Mouse (Mus musculus) stomach, embryonic 14.5 days (tissue): ENCODE data around the gene Grrp1. TPM values are rescaled to one million over a fixed set of nuclear protein-coding genes. Genes with fewer than 3 reads are reported as not detected.

ENCODE experiments used
- ATAC-seq: fragments of 200-750 bp; cut with Nextera tagmentation; 2 replicates; pipeline ENCODE4 v1.8.0; 2017; ENCODE audit warnings: low read depth, moderate TSS enrichment; ENCODE audit not compliant: insufficient number of reproducible peaks, insufficient read depth, low FRiP score
- H3K27ac ChIP-seq: fragments of 300-500 bp; sonication (generic); 2 replicates; pipeline ENCODE4 v1.5.1; 2014; ENCODE audit warnings: mild to moderate bottlenecking, low read length, moderate library complexity, mixed read lengths
- H3K27me3 ChIP-seq: fragments of 300-500 bp; sonication (generic); 2 replicates; pipeline ENCODE4 v1.6.1; 2014; ENCODE audit warnings: low read length, control low read depth, mixed read lengths; ENCODE audit not compliant: control insufficient read depth, insufficient read depth
- H3K36me3 ChIP-seq: fragments of 300-500 bp; sonication (generic); 2 replicates; pipeline ENCODE4 v1.6.1; 2014; ENCODE audit warnings: mild to moderate bottlenecking, control low read depth, low read length, moderate library complexity, mixed read lengths; ENCODE audit not compliant: control insufficient read depth, insufficient read depth
- H3K4me1 ChIP-seq: fragments of 300-500 bp; sonication (generic); 2 replicates; pipeline ENCODE4 v1.6.1; 2014; ENCODE audit warnings: low read length, control low read depth, mixed read lengths; ENCODE audit not compliant: control insufficient read depth, insufficient read depth
- H3K4me2 ChIP-seq: fragments of 300-500 bp; sonication (generic); replicated peaks from 2 replicates; pipeline ENCODE4 v1.6.1; 2014; ENCODE audit warnings: low read depth, low read length, control low read depth
- H3K4me3 ChIP-seq: fragments of 300-500 bp; sonication (generic); 2 replicates; pipeline ENCODE4 v1.5.1; 2014; ENCODE audit warnings: low read depth, low read length, control low read depth
- H3K9ac ChIP-seq: fragments of 300-500 bp; sonication (generic); replicated peaks from 2 replicates; pipeline ENCODE4 v1.6.1; 2014; ENCODE audit warnings: low read depth, mild to moderate bottlenecking, control low read depth, low read length, moderate library complexity, mixed read lengths
- H3K9me3 ChIP-seq: fragments of 300-500 bp; sonication (generic); 2 replicates; pipeline ENCODE4 v1.6.1; 2016; ENCODE audit warnings: low read depth, low read length, control low read depth; ENCODE audit not compliant: control insufficient read depth
- WGBS: fragments of 180-500 bp; shearing (Covaris S2); extraction: QIAGEN DNeasy Blood & Tissue Kit; methylation state at CpG from one replicate; pipeline ENCODE4 v1.1.7; 2014; 5-methylcytosine and 5-hydroxymethylcytosine counted together
- polyA plus RNA-seq: library from polyadenylated mRNA; unstranded; fragments of >200 nt; fragmentation: Nextera tagmentation; extraction: Ambion mirVana; gene quantifications from 2 replicates; pipeline ENCODE4 v1.2.1, GENCODE M21; 2014

Gene Grrp1
- polyA plus RNA-seq, 1 experiment from 2014 or later, result 4.1 TPM

DNA sequence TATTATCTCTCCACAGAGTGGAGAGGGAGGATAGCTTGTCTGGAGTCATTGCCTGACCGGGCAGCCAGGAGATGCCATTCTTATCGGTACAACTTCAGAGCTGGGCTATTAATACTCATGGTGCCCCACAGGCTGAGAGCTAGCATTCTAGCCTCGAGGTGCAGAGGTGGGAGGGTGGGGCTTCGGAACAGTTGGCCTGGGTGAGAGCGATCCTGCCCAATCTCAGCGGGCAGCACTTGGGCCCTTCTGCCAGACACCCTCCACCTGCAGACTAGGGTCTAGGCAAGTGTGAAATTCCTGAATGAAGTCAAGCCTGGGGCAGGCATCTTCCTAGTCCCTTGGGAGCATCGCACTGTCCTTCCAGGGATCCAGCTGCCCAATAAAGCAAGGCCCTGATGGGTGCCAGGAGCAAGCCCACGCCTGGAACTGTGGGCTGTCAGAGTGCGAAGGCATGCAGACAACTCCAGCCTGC is 39.8 kb upstream of the Grrp1 start:
- Histone ChIP-seq H3K36me3 (no peaks in the 10 kb centered on the region), H3K4me2 (no peak overlapping the region), H3K27me3 (no peaks in the 10 kb centered on the region), H3K4me3 (no peak overlapping the region), H3K27ac (no peak overlapping the region), H3K9ac (no peak overlapping the region), H3K4me1 (peaks cover 2% of the 10 kb centered on the region), H3K9me3 (no peaks in the 10 kb centered on the region)
- no peak for ATAC-seq
- WGBS, result 50% methylated on average over 9 of the region's 9 CpGs

DNA sequence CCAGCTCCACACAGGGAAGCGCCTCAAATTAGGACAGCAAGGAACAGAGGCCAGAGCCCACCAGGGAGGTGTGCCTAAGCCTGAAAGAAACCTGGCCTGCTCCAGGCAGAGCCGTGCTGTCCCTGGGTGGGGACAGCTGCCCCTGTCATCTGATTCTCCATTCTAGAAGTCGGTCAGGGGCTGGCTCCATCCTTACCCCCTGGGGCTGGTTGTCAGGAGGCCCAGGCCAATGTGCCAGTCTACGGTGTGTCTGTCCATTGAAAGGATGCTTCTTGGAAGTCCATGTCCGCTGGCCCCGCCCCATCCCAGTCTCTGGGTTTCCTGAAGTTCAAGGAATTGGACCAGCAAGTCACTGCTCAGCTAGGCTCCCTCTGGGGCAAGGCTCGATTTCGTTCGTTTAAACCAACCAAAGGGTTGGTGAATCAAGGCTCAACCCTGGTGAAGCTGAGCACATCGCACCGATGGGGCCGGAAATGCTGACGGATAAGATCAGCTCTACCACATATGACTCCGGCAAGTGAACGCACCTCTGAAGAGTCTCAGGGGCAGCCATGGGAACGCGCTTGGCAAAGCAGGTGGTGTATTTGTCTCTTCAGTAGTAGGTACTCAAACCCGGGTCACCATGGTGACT is 39.3 kb upstream of the Grrp1 start:
- no peaks in the 10 kb centered on the region for H3K36me3 ChIP-seq
- whole genome bisulfite sequencing, result 71% methylated on average over 18 of the region's 18 CpGs
- no peak overlapping the region for H3K4me2 ChIP-seq
- H3K27me3 ChIP-seq, result no peaks in the 10 kb centered on the region
- H3K4me1 ChIP-seq, result peaks cover 7% of the 10 kb centered on the region
- no peak overlapping the region for H3K27ac ChIP-seq
- H3K9ac ChIP-seq, result no peak overlapping the region
- ATAC-seq, result no peak
- H3K9me3 ChIP-seq, result no peaks in the 10 kb centered on the region
- H3K4me3 ChIP-seq, result no peak overlapping the region

DNA sequence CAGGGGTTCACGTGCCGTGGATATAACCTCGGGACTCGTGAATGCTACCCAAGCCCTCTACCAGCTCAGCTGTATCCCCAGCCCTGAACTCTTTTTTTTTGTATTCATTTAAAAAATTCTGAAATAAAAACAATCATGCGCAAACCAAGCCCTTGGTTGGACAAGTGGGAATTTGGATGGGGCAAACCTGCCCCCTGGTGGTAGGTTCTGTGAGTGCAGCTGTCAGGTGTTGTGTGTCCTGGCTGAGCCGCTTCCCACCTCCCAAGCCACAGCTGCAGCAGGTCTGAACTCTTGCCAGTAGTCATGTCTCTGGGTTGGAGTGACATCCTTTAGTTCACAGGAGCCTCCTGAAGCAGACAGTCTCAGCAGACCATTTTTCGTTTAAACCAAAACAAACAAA is 38.2 kb upstream of the Grrp1 start:
- Histone ChIP-seq H3K36me3 (no peaks in the 10 kb centered on the region), H3K4me2 (no peak overlapping the region), H3K27ac (no peak overlapping the region), H3K9ac (no peak overlapping the region), H3K27me3 (no peaks in the 10 kb centered on the region), H3K9me3 (no peaks in the 10 kb centered on the region), H3K4me3 (no peak overlapping the region), H3K4me1 (peaks cover 10% of the 10 kb centered on the region)
- 20% methylated on average over 7 of the region's 7 CpGs for WGBS
- ATAC-seq, result no peak

- no peaks in the 10 kb centered on the region for H3K9me3 ChIP-seq
- H3K27me3 ChIP-seq, result no peaks in the 10 kb centered on the region
- no peak overlapping the region; the same call in 1 of the 2 replicates for H3K9ac ChIP-seq
- no peak for ATAC-seq
- H3K4me2 ChIP-seq, result peak overlapping the region; percentile 81
- H3K4me3 ChIP-seq, result peak overlapping the region; percentile 100
- peaks cover 17% of the 10 kb centered on the region for H3K4me1 ChIP-seq
- peaks cover 6% of the 10 kb centered on the region; the same call in 1 of the 2 replicates for H3K36me3 ChIP-seq
- H3K27ac ChIP-seq, result peak overlapping the region; percentile 100
- 14% methylated on average over 11 of the region's 11 CpGs for WGBS
Measured at GRCm38 (mm10) chr4:134288397-134289256, 34.7 kb upstream of the Grrp1 start.

DNA sequence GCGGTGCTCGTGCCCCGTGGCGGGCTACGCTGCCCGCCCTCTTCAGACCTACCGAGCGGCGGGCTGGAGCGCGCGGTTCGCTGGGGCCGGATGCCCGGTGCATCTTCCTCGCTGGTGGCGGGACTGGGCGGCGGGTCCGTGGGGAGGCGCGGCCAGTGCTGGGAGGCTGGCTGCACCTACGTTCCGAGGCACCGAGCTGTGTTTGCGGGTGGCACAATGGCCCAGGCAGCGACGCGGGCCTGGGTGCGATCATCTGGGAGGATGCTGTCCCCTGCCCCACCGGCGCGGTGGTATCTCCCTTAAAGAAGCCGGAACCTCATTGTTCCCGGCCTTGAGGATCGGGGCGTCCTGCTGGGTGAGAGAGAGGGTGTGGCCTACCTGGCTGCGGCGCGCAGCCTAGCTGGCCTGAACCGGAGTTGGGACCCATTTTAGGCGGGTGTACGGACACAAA is 33.7 kb upstream of the Grrp1 start, which contains the start of gene Pdik1l:
Gene Pdik1l (minus strand): TSS at position 321 of the 451 bp plus-strand sequence.
- peak; percentile 72 for ATAC-seq
- peak within 1 kb of the TSS; percentile 100 for H3K27ac ChIP-seq
- 0% methylated on average over 42 of the region's 43 CpGs for WGBS
- H3K9me3 ChIP-seq, result no peaks in the 10 kb centered on the region
- H3K9ac ChIP-seq, result peak within 1 kb of the TSS; percentile 98
- peak within 1 kb of the TSS; percentile 100 for H3K4me3 ChIP-seq
- peak within 1 kb of the TSS; percentile 81 for H3K4me2 ChIP-seq
- no peaks in the 10 kb centered on the region for H3K27me3 ChIP-seq
- H3K36me3 ChIP-seq, result peaks cover 9% of the 10 kb centered on the region; the same call in 1 of the 2 replicates
- peaks cover 17% of the 10 kb centered on the region for H3K4me1 ChIP-seq

- H3K9me3 ChIP-seq, result no peaks in the 10 kb centered on the region
- no peaks in the 10 kb centered on the region for H3K27me3 ChIP-seq
- peaks cover 9% of the 10 kb centered on the region; the same call in 1 of the 2 replicates for H3K36me3 ChIP-seq
- H3K4me1 ChIP-seq, result peaks cover 17% of the 10 kb centered on the region
- H3K9ac ChIP-seq, result peak overlapping the region; percentile 98
- peak overlapping the region; percentile 100 for H3K4me3 ChIP-seq
- WGBS, result 1% methylated on average over 56 of the region's 59 CpGs
- H3K27ac ChIP-seq, result peak overlapping the region; percentile 100
- H3K4me2 ChIP-seq, result peak overlapping the region; percentile 81
- peak; percentile 92 for ATAC-seq
Measured at GRCm38 (mm10) chr4:134287168-134287564, 33.3 kb upstream of the Grrp1 start.

DNA sequence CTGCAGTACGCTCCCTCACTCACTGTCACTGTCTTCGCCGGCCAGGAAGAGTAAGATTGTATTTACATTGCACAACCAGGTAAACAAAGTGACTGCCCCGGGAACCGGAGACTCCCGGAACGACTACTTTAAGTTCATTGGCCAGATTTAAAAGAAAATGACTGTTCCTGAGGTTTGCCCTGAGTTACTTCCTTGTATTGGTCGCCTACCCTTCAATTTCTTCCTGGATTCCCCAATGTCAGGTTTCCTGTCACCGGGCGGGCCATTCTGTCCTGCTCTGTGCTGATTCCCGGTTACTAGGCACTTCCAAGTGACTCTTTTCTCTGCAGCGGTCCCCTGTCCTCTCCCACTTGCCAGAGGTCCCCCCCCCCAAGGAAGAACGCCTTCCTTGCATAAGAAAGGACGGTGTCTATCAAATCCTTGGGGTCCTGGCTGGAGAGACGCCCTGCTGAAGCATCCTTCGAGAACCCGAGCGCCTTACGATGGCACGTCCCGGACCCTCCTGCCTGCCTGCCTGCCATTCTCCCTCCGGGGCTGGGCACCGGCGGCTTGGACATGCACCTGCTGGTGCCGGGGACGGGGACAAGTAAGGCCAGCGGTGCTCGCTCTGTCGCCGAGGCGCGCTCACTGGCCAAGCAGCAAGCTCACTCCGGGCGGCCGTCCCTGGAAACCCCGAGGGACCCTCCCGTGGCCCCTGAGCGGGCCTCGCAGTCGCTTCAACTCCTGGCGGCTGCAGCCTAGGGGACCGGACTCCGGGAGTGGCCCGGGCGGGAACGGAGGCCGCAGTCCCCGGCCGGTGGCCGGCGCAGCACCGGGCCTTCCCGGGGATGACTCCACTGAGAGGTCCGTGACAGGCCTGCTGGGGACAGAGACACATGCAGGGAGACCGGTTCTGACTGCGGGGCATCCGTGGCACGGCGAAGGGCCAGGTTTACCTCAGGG is 32.6 kb upstream of the Grrp1 start:
- H3K4me3 ChIP-seq, result peak overlapping the region; percentile 100
- WGBS, result 1% methylated on average over 55 of the region's 59 CpGs
- H3K36me3 ChIP-seq, result peaks cover 13% of the 10 kb centered on the region; the same call in 1 of the 2 replicates
- H3K9me3 ChIP-seq, result no peaks in the 10 kb centered on the region
- ATAC-seq, result peak; percentile 17; the same call in 1 of the 2 replicates
- H3K9ac ChIP-seq, result peak overlapping the region; percentile 98
- H3K27ac ChIP-seq, result peak overlapping the region; percentile 44
- no peaks in the 10 kb centered on the region for H3K27me3 ChIP-seq
- peak overlapping the region; percentile 81 for H3K4me2 ChIP-seq
- peaks cover 17% of the 10 kb centered on the region for H3K4me1 ChIP-seq
